In the genomic region with DNA sequence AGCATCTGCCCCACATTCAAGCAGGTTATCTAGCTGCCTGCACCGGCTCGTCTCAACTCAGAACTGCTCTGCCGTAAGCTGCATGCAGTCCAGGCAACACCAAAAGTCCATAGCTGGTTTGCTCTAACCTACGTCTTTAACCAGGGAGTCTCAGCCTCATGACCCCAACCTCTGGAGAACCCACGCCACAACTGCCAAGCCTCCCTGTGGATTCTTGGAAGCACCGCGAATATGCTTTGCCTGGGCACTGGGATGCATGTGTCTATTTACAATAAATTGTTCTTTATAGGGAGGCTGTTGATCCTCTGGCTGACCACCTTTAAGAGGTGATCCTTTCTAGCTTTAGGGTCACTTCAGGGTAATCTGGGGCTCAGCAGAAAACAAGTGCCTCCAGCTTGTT, we compare ENCODE assay signal across 8 mouse cellular contexts. TPM values are rescaled to one million over a fixed set of nuclear protein-coding genes. Genes with fewer than 3 reads are reported as not detected.
DNase-seq lines count a peak whose midpoint lies in the region; ATAC-seq lines count a peak whose summit lies in the region.

No protein-coding gene starts in this region.

- H3K9ac ChIP-seq in liver, embryonic 11.5 days (ENCODE audit: low read depth, low read length) = no peak overlapping the region
- no peak overlapping the region for H3K9ac ChIP-seq in neural tube, embryonic 14.5 days (replicated peaks; ENCODE audit: low read depth, low read length)

- H3K36me3 ChIP-seq in liver, embryonic 11.5 days (ENCODE audit: control insufficient read depth, insufficient read depth, low read length) = peaks cover 42% of the 10 kb centered on the region
- peaks cover 56% of the 10 kb centered on the region for H3K36me3 ChIP-seq in forebrain, embryonic 10.5 days (replicated peaks)
- peaks cover 55% of the 10 kb centered on the region for H3K36me3 ChIP-seq in limb, embryonic 10.5 days
- peaks cover 40% of the 10 kb centered on the region for H3K36me3 ChIP-seq in neural tube, embryonic 14.5 days (ENCODE audit: control insufficient read depth, insufficient read depth, low read length)

- ATAC-seq in liver, embryonic 11.5 days (replicated peaks; ENCODE audit: low FRiP score) = no peak
- ATAC-seq in neural tube, embryonic 14.5 days (ENCODE audit: low read depth) = no peak

- H3K9me3 ChIP-seq in liver, embryonic 11.5 days (ENCODE audit: control insufficient read depth, low read length) = no peaks in the 10 kb centered on the region
- H3K9me3 ChIP-seq in forebrain, embryonic 10.5 days = no peaks in the 10 kb centered on the region
- no peaks in the 10 kb centered on the region for H3K9me3 ChIP-seq in limb, embryonic 10.5 days (replicated peaks)
- no peaks in the 10 kb centered on the region for H3K9me3 ChIP-seq in neural tube, embryonic 14.5 days (ENCODE audit: control insufficient read depth, low read length)

- H3K4me1 ChIP-seq in liver, embryonic 11.5 days (replicated peaks; ENCODE audit: control insufficient read depth, insufficient read depth, low read length) = peaks cover 12% of the 10 kb centered on the region
- H3K4me1 ChIP-seq in forebrain, embryonic 10.5 days = peaks cover 40% of the 10 kb centered on the region
- H3K4me1 ChIP-seq in limb, embryonic 10.5 days = peaks cover 39% of the 10 kb centered on the region
- peaks cover 14% of the 10 kb centered on the region for H3K4me1 ChIP-seq in neural tube, embryonic 14.5 days (ENCODE audit: control insufficient read depth, insufficient read depth, low read length)

- H3K4me3 ChIP-seq in liver, embryonic 11.5 days (ENCODE audit: low read depth, low read length) = peak overlapping the region; percentile 64
- H3K4me3 ChIP-seq in forebrain, embryonic 10.5 days = peak overlapping the region; percentile 74
- peak overlapping the region; percentile 66 for H3K4me3 ChIP-seq in limb, embryonic 10.5 days
- H3K4me3 ChIP-seq in neural tube, embryonic 14.5 days (ENCODE audit: low read depth, low read length) = no peak overlapping the region; the same call in 1 of the 2 replicates

- H3K27me3 ChIP-seq in liver, embryonic 11.5 days (replicated peaks; ENCODE audit: control insufficient read depth, insufficient read depth, low read length) = peaks cover 15% of the 10 kb centered on the region
- peaks cover 31% of the 10 kb centered on the region for H3K27me3 ChIP-seq in forebrain, embryonic 10.5 days (ENCODE audit: poor library complexity, severe bottlenecking)
- peaks cover 19% of the 10 kb centered on the region for H3K27me3 ChIP-seq in limb, embryonic 10.5 days (ENCODE audit: low read depth, poor library complexity, severe bottlenecking)
- peaks cover 7% of the 10 kb centered on the region for H3K27me3 ChIP-seq in neural tube, embryonic 14.5 days (ENCODE audit: control insufficient read depth, insufficient read depth, low read length)

- H3K4me2 ChIP-seq in liver, embryonic 11.5 days = peak overlapping the region; percentile 64
- peak overlapping the region; percentile 74 for H3K4me2 ChIP-seq in neural tube, embryonic 14.5 days (ENCODE audit: low read depth, low read length)

- 83% methylated on average over 7 of the region's 7 CpGs for WGBS in liver, embryonic 11.5 days
- WGBS in forebrain, embryonic 10.5 days = 89% methylated on average over 7 of the region's 7 CpGs
- 85% methylated on average over 7 of the region's 7 CpGs for WGBS in limb, embryonic 10.5 days
- WGBS in neural tube, embryonic 14.5 days = 87% methylated on average over 7 of the region's 7 CpGs

- H3K27ac ChIP-seq in liver, embryonic 11.5 days (ENCODE audit: low read depth, low read length) = no peak overlapping the region
- 0 out of 2 replicates have a peak overlapping the region, but pooled peaks have one; percentile 95 for H3K27ac ChIP-seq in forebrain, embryonic 10.5 days
- no peak overlapping the region for H3K27ac ChIP-seq in limb, embryonic 10.5 days
- no peak overlapping the region for H3K27ac ChIP-seq in neural tube, embryonic 14.5 days (ENCODE audit: low read depth, low read length)

- DNase-seq in liver, embryonic 11.5 days (ENCODE audit: low spot score) = no peak
- no peak for DNase-seq in liver
- no peak for DNase-seq in forebrain, embryonic 10.5 days (ENCODE audit: extremely low spot score, low spot score)
- DNase-seq in limb, embryonic 10.5 days (ENCODE audit: low spot score) = no peak
- no peak for DNase-seq in urinary bladder, adult 18-20 months (ENCODE audit: low spot score in 2 of 2)
- no peak for DNase-seq in layer of hippocampus, adult 9-11 months
- no peak for DNase-seq in right cerebral cortex, adult 2 months (ENCODE audit: low spot score in 2 of 2)

RNA-seq across cellular contexts. Expression of gene Sco2, which starts 1.1 kb away (rescaled TPM):
- 8.1 and 9.7 TPM in 2 replicates for polyA plus RNA-seq in liver, embryonic 11.5 days (2014; fragmentation: Nextera tagmentation; extraction: Ambion mirVana)
- 6.6 and 7.2 TPM in 2 replicates for polyA plus RNA-seq in forebrain, embryonic 10.5 days (2016; fragmentation: Nextera tagmentation; extraction: Ambion mirVana)
- polyA plus RNA-seq in limb, embryonic 10.5 days (2016; fragmentation: Nextera tagmentation; extraction: Ambion mirVana) = 7.4 and 9.0 TPM in 2 replicates
- 20.0 and 24.3 TPM in 2 replicates for polyA plus RNA-seq in neural tube, embryonic 14.5 days (2014; fragmentation: Nextera tagmentation; extraction: Ambion mirVana)

RNA-seq across cellular contexts. Expression of gene Tymp, which starts 4.3 kb away (rescaled TPM):
- polyA plus RNA-seq in liver, embryonic 11.5 days (2014; fragmentation: Nextera tagmentation; extraction: Ambion mirVana) = 1.5 and 1.8 TPM in 2 replicates
- polyA plus RNA-seq in forebrain, embryonic 10.5 days (2016; fragmentation: Nextera tagmentation; extraction: Ambion mirVana) = 1.2 and 1.4 TPM in 2 replicates
- 1.2 and 1.5 TPM in 2 replicates for polyA plus RNA-seq in limb, embryonic 10.5 days (2016; fragmentation: Nextera tagmentation; extraction: Ambion mirVana)
- polyA plus RNA-seq in neural tube, embryonic 14.5 days (2014; fragmentation: Nextera tagmentation; extraction: Ambion mirVana) = 3.5 and 3.7 TPM in 2 replicates

RNA-seq across cellular contexts. Expression of gene Odf3b, which starts 6.5 kb away (rescaled TPM):
- 0.43 and 0.71 TPM in 2 replicates for polyA plus RNA-seq in liver, embryonic 11.5 days (2014; fragmentation: Nextera tagmentation; extraction: Ambion mirVana)
- 0.38 and 0.46 TPM in 2 replicates for polyA plus RNA-seq in forebrain, embryonic 10.5 days (2016; fragmentation: Nextera tagmentation; extraction: Ambion mirVana)
- 0.39 and 0.53 TPM in 2 replicates for polyA plus RNA-seq in limb, embryonic 10.5 days (2016; fragmentation: Nextera tagmentation; extraction: Ambion mirVana)
- polyA plus RNA-seq in neural tube, embryonic 14.5 days (2014; fragmentation: Nextera tagmentation; extraction: Ambion mirVana) = 1.3 TPM in 2 replicates

RNA-seq across cellular contexts. Expression of gene Klhdc7b, which starts 12.2 kb away (rescaled TPM):
- polyA plus RNA-seq in liver, embryonic 11.5 days (2014; fragmentation: Nextera tagmentation; extraction: Ambion mirVana) = not detected in 2 replicates
- polyA plus RNA-seq in forebrain, embryonic 10.5 days (2016; fragmentation: Nextera tagmentation; extraction: Ambion mirVana) = 0.04 TPM in 1 of 2 replicates, not detected in the other
- polyA plus RNA-seq in limb, embryonic 10.5 days (2016; fragmentation: Nextera tagmentation; extraction: Ambion mirVana) = 0.08 TPM in 1 of 2 replicates, not detected in the other
- polyA plus RNA-seq in neural tube, embryonic 14.5 days (2014; fragmentation: Nextera tagmentation; extraction: Ambion mirVana) = 0.07 TPM in 1 of 2 replicates, not detected in the other

RNA-seq across cellular contexts. Expression of gene Ncaph2, which starts 17.0 kb away (rescaled TPM):
- polyA plus RNA-seq in liver, embryonic 11.5 days (2014; fragmentation: Nextera tagmentation; extraction: Ambion mirVana) = 163 TPM in 2 replicates
- 202 and 208 TPM in 2 replicates for polyA plus RNA-seq in forebrain, embryonic 10.5 days (2016; fragmentation: Nextera tagmentation; extraction: Ambion mirVana)
- 197 and 200 TPM in 2 replicates for polyA plus RNA-seq in limb, embryonic 10.5 days (2016; fragmentation: Nextera tagmentation; extraction: Ambion mirVana)
- polyA plus RNA-seq in neural tube, embryonic 14.5 days (2014; fragmentation: Nextera tagmentation; extraction: Ambion mirVana) = 89.5 and 90.2 TPM in 2 replicates
